Mouse (Mus musculus) kidney, postnatal 0 days (tissue): ENCODE measurements around the gene Ahnak. TPM values are rescaled to one million over a fixed set of nuclear protein-coding genes. Genes with fewer than 3 reads are reported as not detected.

ENCODE experiments used
- ATAC-seq: fragments of 200-750 bp; cut with Nextera tagmentation; replicated peaks from 2 replicates; pipeline ENCODE4 v1.8.0; 2017; ENCODE audit warnings: low read depth, moderate number of reproducible peaks, moderate TSS enrichment, moderate library complexity; ENCODE audit not compliant: low FRiP score
- DNase-seq: peaks from one replicate; pipeline ENCODE4 v3.0.0-alpha.2; 2016; ENCODE audit warnings: low spot score
- H3K27ac ChIP-seq: fragments of 300-500 bp; sonication (generic); 2 replicates; pipeline ENCODE4 v1.5.1; 2014; ENCODE audit warnings: mild to moderate bottlenecking
- H3K27me3 ChIP-seq: fragments of 300-500 bp; sonication (generic); 2 replicates; pipeline ENCODE4 v1.6.1; 2014; ENCODE audit warnings: low read length, mixed read lengths; ENCODE audit not compliant: insufficient read depth
- H3K36me3 ChIP-seq: fragments of 300-500 bp; sonication (generic); 2 replicates; pipeline ENCODE4 v1.6.1; 2014; ENCODE audit warnings: low read length, mixed read lengths; ENCODE audit not compliant: insufficient read depth
- H3K4me1 ChIP-seq: fragments of 300-500 bp; sonication (generic); replicated peaks from 2 replicates; pipeline ENCODE4 v1.6.1; 2014; ENCODE audit warnings: antibody characterized with exemption, low read length, mixed read lengths; ENCODE audit not compliant: insufficient read depth
- H3K4me2 ChIP-seq: fragments of 300-500 bp; sonication (generic); 2 replicates; pipeline ENCODE4 v1.6.1; 2014; ENCODE audit warnings: mild to moderate bottlenecking, low read length, moderate library complexity, mixed read lengths
- H3K4me3 ChIP-seq: fragments of 300-500 bp; sonication (generic); replicated peaks from 2 replicates; pipeline ENCODE4 v1.5.1; 2014; ENCODE audit warnings: low read depth, low read length
- H3K9ac ChIP-seq: fragments of 300-500 bp; sonication (generic); 2 replicates; pipeline ENCODE4 v1.6.1; 2014; ENCODE audit warnings: low read depth, low read length
- H3K9me3 ChIP-seq: fragments of 300-500 bp; sonication (generic); replicated peaks from 2 replicates; pipeline ENCODE4 v1.6.1; 2016; ENCODE audit warnings: low read length, inconsistent platforms, mixed read lengths
- CTCF ChIP-seq: IDR thresholded peaks from 2 replicates; pipeline ENCODE4 v1.5.1; 2016; ENCODE audit warnings: antibody characterized with exemption, low read depth, mild to moderate bottlenecking, moderate library complexity
- WGBS: fragments of 180-500 bp; shearing (Covaris S2); extraction: QIAGEN DNeasy Blood & Tissue Kit; methylation state at CpG from one replicate; pipeline ENCODE4 v1.1.7; 2014; 5-methylcytosine and 5-hydroxymethylcytosine counted together
- polyA plus RNA-seq: library from polyadenylated mRNA; unstranded; fragments of >200 nt; fragmentation: Nextera tagmentation; extraction: Ambion mirVana; gene quantifications from 2 replicates; pipeline ENCODE4 v1.2.1, GENCODE M21; 2015

Gene Ahnak
- polyA plus RNA-seq, 1 experiment from 2014 or later, result 27.5 TPM

DNA sequence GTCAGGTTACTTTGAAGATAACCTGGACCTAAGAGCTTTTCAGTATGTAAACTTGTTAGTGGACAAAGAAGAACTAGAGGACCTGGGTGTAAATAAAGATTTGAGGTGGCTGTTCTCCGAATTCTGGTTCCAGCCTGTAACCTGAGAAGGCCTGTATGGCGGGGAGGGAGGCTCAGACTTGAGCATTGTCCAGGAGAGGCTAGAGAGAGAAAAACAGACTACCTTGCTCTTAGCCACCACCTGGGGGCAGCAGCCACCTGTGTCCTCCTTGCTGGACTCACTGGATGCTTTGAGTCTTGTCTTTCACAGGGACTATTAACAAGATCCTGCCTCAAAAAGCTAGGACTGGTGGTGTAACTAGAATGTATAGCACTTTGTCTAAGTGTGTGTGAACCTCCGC is 12.5 kb upstream of the Ahnak start:
- 41% methylated on average over 3 of the region's 3 CpGs for WGBS
- peak; percentile 86 for TF ChIP-seq CTCF
- Histone ChIP-seq H3K27me3 (no peaks in the 10 kb centered on the region), H3K9ac (no peak overlapping the region), H3K4me3 (no peak overlapping the region), H3K36me3 (peaks cover 56% of the 10 kb centered on the region), H3K4me1 (no peaks in the 10 kb centered on the region), H3K27ac (no peak overlapping the region; the same call in 1 of the 2 replicates), H3K4me2 (no peak overlapping the region), H3K9me3 (no peaks in the 10 kb centered on the region)
- ATAC-seq (peak; percentile 77), DNase-seq (peak; percentile 90)

GRCm38 (mm10) chr19:8980771-8981170 is 8.3 kb upstream of the Ahnak start:
- ATAC-seq, result no peak
- H3K27ac ChIP-seq, result no peak overlapping the region
- 41% methylated on average over 5 of the region's 5 CpGs for WGBS
- H3K4me2 ChIP-seq, result no peak overlapping the region
- no peak overlapping the region for H3K4me3 ChIP-seq
- H3K9ac ChIP-seq, result no peak overlapping the region
- no peak for DNase-seq
- no peak for TF ChIP-seq CTCF
- no peaks in the 10 kb centered on the region for H3K9me3 ChIP-seq
- H3K27me3 ChIP-seq, result no peaks in the 10 kb centered on the region
- H3K4me1 ChIP-seq, result peaks cover 17% of the 10 kb centered on the region
- H3K36me3 ChIP-seq, result peaks cover 24% of the 10 kb centered on the region

DNA sequence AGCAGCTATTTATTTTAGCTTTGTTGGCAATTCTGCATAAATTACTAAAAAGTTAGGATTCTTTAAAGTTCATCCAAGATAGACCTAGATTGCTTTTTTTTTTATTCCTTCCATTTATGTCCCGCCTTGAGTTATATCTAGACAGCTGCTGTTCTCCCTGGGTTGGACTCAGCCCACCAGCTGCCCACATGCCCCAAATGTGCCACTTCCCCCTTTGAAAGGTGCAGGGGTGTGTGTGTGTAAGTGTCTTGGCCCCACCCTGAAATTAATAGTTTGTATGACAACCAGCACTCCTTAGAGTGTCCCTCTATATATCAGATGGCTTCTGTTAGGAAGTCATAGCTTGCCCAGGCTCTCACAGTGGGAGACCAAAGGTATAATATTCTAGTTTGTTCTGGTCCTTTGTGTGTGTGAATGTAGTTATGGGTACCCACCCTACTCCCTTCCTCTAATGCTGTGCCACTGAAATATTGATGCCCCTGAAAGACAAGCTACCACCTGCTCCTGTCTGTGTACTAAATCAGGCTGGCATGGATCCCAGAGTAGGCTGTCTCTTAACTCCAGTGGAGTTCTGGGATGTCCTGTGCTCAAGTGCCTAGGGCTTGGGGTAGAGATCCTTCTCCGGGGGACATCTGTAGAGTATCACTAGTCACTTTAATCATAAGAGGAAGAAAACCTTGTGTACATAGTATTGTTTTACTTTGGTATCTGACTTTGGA is 7.5 kb upstream of the Ahnak start:
- no peak overlapping the region for H3K27ac ChIP-seq
- peaks cover 17% of the 10 kb centered on the region for H3K4me1 ChIP-seq

GRCm38 (mm10) chr19:8982303-8983149 is 6.6 kb upstream of the Ahnak start:
- Histone ChIP-seq H3K27ac (0 out of 2 replicates have a peak overlapping the region, but pooled peaks have one; percentile 54), H3K36me3 (peaks cover 13% of the 10 kb centered on the region), H3K9me3 (no peaks in the 10 kb centered on the region), H3K4me3 (no peak overlapping the region), H3K4me1 (peaks cover 17% of the 10 kb centered on the region), H3K9ac (no peak overlapping the region), H3K27me3 (no peaks in the 10 kb centered on the region), H3K4me2 (no peak overlapping the region)
- 41% methylated on average over 5 of the region's 5 CpGs for WGBS
- TF ChIP-seq CTCF, result no peak
- DNase-seq, result no peak
- no peak for ATAC-seq

More for the DNA sequence above, 7.5 kb upstream of the Ahnak start:
- no peak for ATAC-seq
- Histone ChIP-seq H3K36me3 (peaks cover 22% of the 10 kb centered on the region), H3K9ac (no peak overlapping the region), H3K27me3 (no peaks in the 10 kb centered on the region), H3K4me2 (no peak overlapping the region), H3K9me3 (no peaks in the 10 kb centered on the region), H3K4me3 (no peak overlapping the region)
- no peak for TF ChIP-seq CTCF
- DNase-seq, result no peak
- 84% methylated on average over 2 of the region's 2 CpGs for WGBS

- DNase-seq (peak; percentile 44), ATAC-seq (no peak; the same call in 1 of the 2 replicates)
- Histone ChIP-seq H3K36me3 (peaks cover 8% of the 10 kb centered on the region), H3K9me3 (no peaks in the 10 kb centered on the region), H3K27ac (peak overlapping the region; percentile 54; the same call in 1 of the 2 replicates), H3K9ac (no peak overlapping the region), H3K4me1 (peaks cover 17% of the 10 kb centered on the region), H3K4me3 (no peak overlapping the region), H3K27me3 (no peaks in the 10 kb centered on the region), H3K4me2 (no peak overlapping the region)
- 24% methylated on average over 4 of the region's 4 CpGs for WGBS
- TF ChIP-seq CTCF, result no peak
Measured at GRCm38 (mm10) chr19:8983150-8983650, 5.9 kb upstream of the Ahnak start.

DNA sequence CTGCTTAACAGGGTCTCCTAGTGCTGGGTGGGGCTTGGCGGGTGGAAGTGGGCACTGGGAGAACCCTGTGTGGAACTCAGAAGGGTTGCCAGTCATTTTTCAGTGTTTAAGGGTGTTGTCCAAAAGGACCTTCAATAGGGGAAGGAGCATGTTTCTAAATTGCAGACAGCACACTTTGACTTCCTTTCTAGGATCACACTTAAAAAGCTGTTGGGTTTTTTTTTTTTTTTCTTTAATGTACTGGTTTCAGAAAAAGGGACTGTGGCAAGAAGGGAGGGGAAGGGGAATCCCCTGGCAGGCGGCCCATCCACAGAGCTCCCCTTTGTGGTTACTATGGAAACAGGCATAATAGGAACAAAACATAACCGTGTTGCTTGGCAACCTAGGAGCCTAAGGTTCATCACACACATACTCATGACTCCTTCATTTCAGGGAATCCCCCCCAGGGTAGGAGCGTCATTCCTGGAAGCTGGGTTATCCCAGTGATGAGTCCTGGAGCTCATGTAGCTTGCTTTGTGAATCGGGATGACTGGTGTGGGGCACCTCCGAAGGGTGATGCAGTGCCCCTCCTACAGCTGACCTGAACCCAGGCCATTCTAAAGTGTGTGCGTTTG is 4.7 kb upstream of the Ahnak start:
- H3K4me2 ChIP-seq, result no peak overlapping the region
- H3K27me3 ChIP-seq, result no peaks in the 10 kb centered on the region
- 22% methylated on average over 7 of the region's 7 CpGs for WGBS
- ATAC-seq (no peak), DNase-seq (peak; percentile 85)
- no peak for TF ChIP-seq CTCF
- H3K27ac ChIP-seq, result 0 out of 2 replicates have a peak overlapping the region, but pooled peaks have one; percentile 54
- no peaks in the 10 kb centered on the region for H3K9me3 ChIP-seq
- no peak overlapping the region for H3K4me3 ChIP-seq
- no peak overlapping the region for H3K9ac ChIP-seq
- peaks cover 25% of the 10 kb centered on the region for H3K4me1 ChIP-seq
- H3K36me3 ChIP-seq, result no peaks in the 10 kb centered on the region; the same call in 1 of the 2 replicates
